Mouse (Mus musculus) testis, postnatal 10 days (tissue): ENCODE results near the gene Dnttip2.

Experiments used
- DNase-seq: peaks from one replicate; pipeline ENCODE4 v3.0.0; 2021; ENCODE audit warnings: low spot score

Gene Dnttip2

GRCm38 (mm10) chr3:122333493-122333892, 59.3 kb downstream of the Dnttip2 start:
- DNase-seq = no peak

- DNase-seq = no peak
These were observed 59.7 kb downstream of the Dnttip2 start for GRCm38 (mm10) chr3:122333902-122334301.

GRCm38 (mm10) chr3:122334375-122334774, 60.2 kb downstream of the Dnttip2 start:
- no peak for DNase-seq
